Mouse (Mus musculus) olfactory bulb, adult 2 months (tissue): ENCODE results near the gene Tmem169. TPM values are rescaled to one million over a fixed set of nuclear protein-coding genes. Genes with fewer than 3 reads are reported as not detected.

Experiments
- H3K27ac ChIP-seq: fragments of 200-500 bp; 2 replicates; pipeline ENCODE4 v1.5.1; 2012; ENCODE audit warnings: low read depth, low read length; ENCODE audit not compliant: insufficient read depth
- H3K4me1 ChIP-seq: fragments of 200-500 bp; 2 replicates; pipeline ENCODE4 v1.6.1; 2012; ENCODE audit warnings: low read length; ENCODE audit not compliant: control insufficient read depth, insufficient read depth
- H3K4me3 ChIP-seq: fragments of 200-500 bp; 2 replicates; pipeline ENCODE4 v1.5.1; 2012; ENCODE audit warnings: mild to moderate bottlenecking, low read depth, low read length, moderate library complexity; ENCODE audit not compliant: insufficient read depth
- CTCF ChIP-seq: fragments of 200-500 bp; IDR thresholded peaks from 2 replicates; pipeline ENCODE4 v1.5.1; 2012; ENCODE audit warnings: low read depth, mild to moderate bottlenecking, low read length, moderate library complexity; ENCODE audit not compliant: insufficient read depth
- POLR2A ChIP-seq: fragments of 200-500 bp; IDR thresholded peaks from 2 replicates; pipeline ENCODE4 v1.6.1; 2012; ENCODE audit warnings: mild to moderate bottlenecking, low read depth, low read length, moderate library complexity; ENCODE audit not compliant: insufficient read depth
- WGBS: fragments of 180-500 bp; shearing (Covaris S2); methylation state at CpG from one replicate; pipeline ENCODE4 v1.1.7; 2018; 5-methylcytosine and 5-hydroxymethylcytosine counted together
- polyA plus RNA-seq: library from polyadenylated mRNA; stranded (reverse); fragments of >200 nt; gene quantifications from 2 replicates; pipeline ENCODE4 v1.2.4, GENCODE M21; 2012; ENCODE audit warnings: low replicate concordance; ENCODE audit not compliant: missing spikeins, insufficient read depth, insufficient read length

Gene Tmem169
- polyA plus RNA-seq, 1 experiment: not detected

DNA sequence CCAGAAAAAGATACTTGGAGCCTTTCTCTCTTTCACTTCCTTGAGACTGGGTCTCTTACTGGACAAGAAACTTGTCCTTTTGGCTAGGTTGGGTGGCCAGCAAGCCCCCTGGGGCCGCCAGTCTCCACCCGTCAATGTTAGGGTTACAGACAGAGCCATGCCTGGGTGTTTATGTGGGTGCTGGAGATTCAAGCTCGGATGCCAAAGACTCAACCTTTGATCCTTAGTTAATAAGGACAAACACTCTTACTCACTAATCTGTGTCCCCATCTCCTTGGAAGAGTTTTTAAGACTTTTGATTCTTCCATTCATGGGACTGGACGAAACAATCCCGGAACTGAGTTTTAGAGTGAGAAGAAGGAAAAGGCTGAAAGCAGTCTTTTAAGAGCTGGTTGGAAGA is 54.2 kb downstream of the Tmem169 start:
- no peak overlapping the region for H3K27ac ChIP-seq
- no peak for TF ChIP-seq POLR2A
- TF ChIP-seq CTCF: no peak
- 94% methylated on average over 5 of the region's 5 CpGs for WGBS
- H3K4me3 ChIP-seq: no peak overlapping the region
- 0 out of 2 replicates have a peak, but pooled peaks cover 2% of the 10 kb centered on the region for H3K4me1 ChIP-seq

DNA sequence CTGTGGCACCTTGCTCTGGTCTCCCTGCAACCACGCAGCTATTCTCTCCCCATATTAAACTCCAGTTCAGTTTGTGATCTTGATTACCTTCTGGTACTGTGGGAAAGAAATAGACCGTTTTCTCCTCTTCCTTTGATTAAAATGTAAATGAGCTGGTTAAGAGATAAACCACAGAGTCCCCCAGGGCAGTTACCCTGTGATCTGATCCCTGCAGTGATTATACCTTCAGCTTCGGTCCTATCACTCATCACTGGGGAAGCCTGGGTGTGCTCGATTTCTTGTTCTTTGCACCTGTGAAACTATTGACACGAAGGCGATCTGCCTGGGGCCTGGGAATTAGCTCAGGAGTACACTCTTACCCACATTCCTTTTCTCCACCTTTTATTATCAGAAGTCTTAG is 63.7 kb downstream of the Tmem169 start:
- TF ChIP-seq CTCF: no peak
- no peak for TF ChIP-seq POLR2A

More for the DNA sequence above, 63.7 kb downstream of the Tmem169 start:
- Histone ChIP-seq H3K4me3 (no peak overlapping the region), H3K27ac (no peak overlapping the region), H3K4me1 (no peaks in the 10 kb centered on the region)
- WGBS: 86% methylated on average over 6 of the region's 6 CpGs

Other genes starting within 250 kb of the Tmem169 start
- not detected in 2 replicates for gene Mreg, start 72.1 kb upstream of the Tmem169 start, polyA plus RNA-seq
- not detected in 2 replicates for gene Pecr, start 55 bp upstream of the Tmem169 start, polyA plus RNA-seq
- not detected in 2 replicates for gene Xrcc5, start 23.1 kb downstream of the Tmem169 start, polyA plus RNA-seq